Mouse (Mus musculus) liver, embryonic 14.5 days (tissue): ENCODE measurements around the gene Traf1. TPM values are rescaled to one million over a fixed set of nuclear protein-coding genes. Genes with fewer than 3 reads are reported as not detected.

ENCODE experiments used
- ATAC-seq: fragments of 200-750 bp; cut with Nextera tagmentation; 2 replicates; pipeline ENCODE4 v1.8.0; 2017; ENCODE audit warnings: moderate number of reproducible peaks, mild to moderate bottlenecking, moderate library complexity; ENCODE audit not compliant: insufficient read depth
- DNase-seq, 3 experiments: peaks; one replicate each; pipeline ENCODE4 v3.0.0-alpha.2; 2012 to 2013; ENCODE audit warnings: low read depth in 3 of 3, low spot score in 3 of 3
- H3K27ac ChIP-seq: fragments of 300-500 bp; sonication (generic); 2 replicates; pipeline ENCODE4 v1.5.1; 2014; ENCODE audit warnings: moderate library complexity, mild to moderate bottlenecking, control low read depth, inconsistent platforms
- H3K27me3 ChIP-seq: fragments of 300-500 bp; sonication (generic); 2 replicates; pipeline ENCODE4 v1.6.1; 2014; ENCODE audit warnings: mild to moderate bottlenecking, low read length, moderate library complexity; ENCODE audit not compliant: control insufficient read depth, insufficient read depth
- H3K36me3 ChIP-seq: fragments of 300-500 bp; sonication (generic); replicated peaks from 2 replicates; pipeline ENCODE4 v1.6.1; 2014; ENCODE audit warnings: low read depth; ENCODE audit not compliant: control insufficient read depth, insufficient read depth
- H3K4me1 ChIP-seq, 2 experiments: fragments of 200-500 bp in 1 of 2; fragments of 300-500 bp in 1 of 2; sonication (generic) in 1 of 2; replicated peaks; 2 replicates each; pipeline ENCODE4 v1.6.1; 2012 to 2014; ENCODE audit warnings: antibody characterized with exemption in 1 of 2, inconsistent platforms in 1 of 2, low read length in 1 of 2; ENCODE audit not compliant: control insufficient read depth in 2 of 2, insufficient read depth in 2 of 2
- H3K4me2 ChIP-seq: fragments of 300-500 bp; sonication (generic); 2 replicates; pipeline ENCODE4 v1.6.1; 2014; ENCODE audit warnings: low read depth, mild to moderate bottlenecking, control low read depth, moderate library complexity
- H3K4me3 ChIP-seq, 2 experiments: fragments of 200-500 bp in 1 of 2; fragments of 300-500 bp in 1 of 2; sonication (generic) in 1 of 2; 2 replicates each; pipeline ENCODE4 v1.5.1; 2012 to 2014; ENCODE audit warnings: low read depth in 2 of 2, low read length in 2 of 2, mild to moderate bottlenecking in 2 of 2, control low read depth in 1 of 2, inconsistent platforms in 1 of 2, moderate library complexity in 1 of 2; ENCODE audit not compliant: insufficient read depth in 1 of 2
- H3K9ac ChIP-seq: fragments of 300-500 bp; sonication (generic); replicated peaks from 2 replicates; pipeline ENCODE4 v1.6.1; 2014; ENCODE audit warnings: mild to moderate bottlenecking, control low read depth, moderate library complexity
- H3K9me3 ChIP-seq: fragments of 300-500 bp; sonication (generic); 2 replicates; pipeline ENCODE4 v1.6.1; 2016; ENCODE audit warnings: low read length, mixed read lengths; ENCODE audit not compliant: control insufficient read depth
- CTCF ChIP-seq: IDR thresholded peaks from 2 replicates; pipeline ENCODE4 v1.5.1; 2016; ENCODE audit warnings: antibody characterized with exemption, low read depth, control low read depth
- EP300 ChIP-seq: IDR thresholded peaks from 2 replicates; pipeline ENCODE4 v1.6.1; 2016; ENCODE audit warnings: antibody characterized with exemption, low read depth
- WGBS: fragments of 180-500 bp; shearing (Covaris S2); extraction: QIAGEN DNeasy Blood & Tissue Kit; methylation state at CpG from one replicate; pipeline ENCODE4 v1.1.7; 2014; ENCODE audit not compliant: insufficient replicate concordance; 5-methylcytosine and 5-hydroxymethylcytosine counted together
- polyA plus RNA-seq, 2 experiments: library from polyadenylated mRNA; depleted of rRNA in 1 of 2; stranded (reverse) in 1 of 2; unstranded in 1 of 2; fragments of >200 nt; fragmentation: Nextera tagmentation in 1 of 2; extraction: Ambion mirVana in 1 of 2; gene quantifications; 2 replicates each; pipeline versions ENCODE4 v1.2.1 to v1.2.3; 2012 to 2014

Traf1 gene
- polyA plus RNA-seq, 2 experiments, result 0.07 TPM; not detected in 1

DNA sequence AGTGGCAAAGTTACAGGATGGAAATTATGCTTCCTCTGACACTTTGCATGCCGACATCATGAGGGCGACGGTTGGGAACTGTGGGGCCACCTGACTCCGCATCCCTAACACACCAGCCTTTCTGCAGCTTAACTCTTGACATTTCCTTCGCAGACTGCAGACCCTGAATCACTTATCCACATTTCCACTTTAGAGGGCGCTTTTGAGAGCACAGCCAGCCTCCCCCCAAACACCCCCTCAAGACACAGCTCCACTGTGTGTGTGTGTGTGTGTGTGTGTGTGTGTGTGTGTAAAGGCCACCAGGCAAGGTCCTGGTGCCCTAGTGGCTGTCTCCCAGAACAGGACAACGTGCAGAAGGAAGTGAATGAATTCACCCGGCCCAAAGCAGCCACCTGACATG lies 4.2 kb upstream of the Traf1 start:
- H3K36me3 ChIP-seq, result no peaks in the 10 kb centered on the region
- H3K27ac ChIP-seq, result no peak overlapping the region
- H3K9ac ChIP-seq, result no peak overlapping the region
- H3K4me2 ChIP-seq, result no peak overlapping the region; the same call in 1 of the 2 replicates
- H3K27me3 ChIP-seq, result no peaks in the 10 kb centered on the region
- H3K9me3 ChIP-seq, result no peaks in the 10 kb centered on the region
- ATAC-seq (no peak), DNase-seq (no peak)
- peaks cover 2 to 13% of the 10 kb centered on the region in 2 experiments; a peak in 2 of 4 replicates for H3K4me1 ChIP-seq
- 74% methylated on average over 8 of the region's 8 CpGs for WGBS
- TF ChIP-seq EP300 (no peak), CTCF (no peak)
- no peak overlapping the region for H3K4me3 ChIP-seq

DNA sequence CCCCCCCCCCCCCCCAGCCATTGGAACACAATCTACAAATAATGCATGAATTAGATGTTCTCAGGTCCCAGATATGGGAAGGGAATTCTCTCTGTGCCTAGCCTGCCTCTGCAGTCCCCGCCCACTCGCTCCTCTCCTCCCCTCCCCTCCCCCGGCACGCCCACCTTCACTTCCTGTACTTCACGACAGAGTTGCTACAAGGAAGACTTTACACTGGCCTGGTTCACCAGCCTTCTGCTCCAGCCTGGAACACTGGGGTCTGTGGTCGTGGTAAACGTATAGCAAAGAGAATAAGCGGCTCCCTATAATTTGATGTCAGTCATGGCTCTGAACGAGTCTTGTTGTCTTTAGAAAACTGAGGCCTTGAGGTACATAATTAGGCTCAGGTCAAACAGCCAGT lies 3.7 kb upstream of the Traf1 start:
- TF ChIP-seq CTCF (no peak), EP300 (no peak)
- Histone ChIP-seq H3K36me3 (no peaks in the 10 kb centered on the region), H3K4me2 (peak overlapping the region; percentile 22; the same call in 1 of the 2 replicates), H3K4me3 (no peak overlapping the region), H3K9me3 (no peaks in the 10 kb centered on the region), H3K9ac (no peak overlapping the region), H3K4me1 (peaks cover 2 to 13% of the 10 kb centered on the region in 2 experiments; a peak in 2 of 4 replicates), H3K27ac (no peak overlapping the region), H3K27me3 (no peaks in the 10 kb centered on the region)
- ATAC-seq (no peak), DNase-seq (no peak)
- WGBS, result 21% methylated on average over 8 of the region's 9 CpGs

DNA sequence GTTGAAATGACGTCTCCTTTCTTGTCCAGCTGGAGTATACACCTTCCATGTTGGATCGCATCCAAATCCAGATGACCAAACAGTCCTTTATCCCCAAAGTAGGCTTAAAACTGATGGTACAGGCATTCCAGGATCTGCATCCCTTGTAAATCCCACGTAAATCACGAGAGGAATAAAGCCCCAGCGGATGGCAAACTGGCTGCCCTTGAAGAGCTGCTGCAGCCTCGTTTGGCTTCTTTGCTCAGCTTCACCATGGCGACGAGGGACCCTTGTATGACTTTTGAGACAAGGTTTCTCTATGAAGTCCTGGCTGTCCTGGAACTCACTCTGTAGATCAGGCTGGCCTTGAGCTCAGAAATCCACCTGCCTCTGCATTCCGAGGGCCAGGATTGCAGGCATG lies 3.1 kb upstream of the Traf1 start:
- Histone ChIP-seq H3K4me1 (peaks cover 2 to 13% of the 10 kb centered on the region in 2 experiments; a peak in 2 of 4 replicates), H3K9me3 (no peaks in the 10 kb centered on the region), H3K4me3 (no peak overlapping the region), H3K9ac (no peak overlapping the region), H3K4me2 (no peak overlapping the region), H3K36me3 (no peaks in the 10 kb centered on the region), H3K27me3 (no peaks in the 10 kb centered on the region), H3K27ac (no peak overlapping the region)
- TF ChIP-seq EP300 (no peak), CTCF (no peak)
- WGBS, result 66% methylated on average over 9 of the region's 9 CpGs
- no peak for DNase-seq
- ATAC-seq, result no peak

DNA sequence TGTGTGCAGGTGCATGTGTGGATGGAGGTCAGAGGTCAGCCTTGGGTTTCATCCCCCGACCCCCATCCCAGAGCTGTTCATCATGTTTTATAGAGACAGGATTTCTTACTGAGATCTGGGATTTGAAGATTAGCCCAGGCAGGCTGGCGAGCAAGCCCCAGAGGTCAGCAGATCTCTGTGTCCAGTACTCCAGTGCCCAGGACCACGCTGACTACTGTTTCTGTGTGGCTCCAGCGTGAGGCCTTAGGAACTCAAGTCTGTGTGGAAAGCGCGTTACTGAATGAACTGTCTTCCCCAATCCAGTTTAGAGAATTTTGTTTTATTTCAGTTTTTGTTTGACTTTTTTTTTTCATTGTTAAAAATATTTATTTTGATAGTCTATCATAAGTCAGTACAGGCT lies 2.7 kb upstream of the Traf1 start:
- DNase-seq, result no peak
- H3K9me3 ChIP-seq, result no peaks in the 10 kb centered on the region
- ATAC-seq, result no peak
- no peak overlapping the region for H3K9ac ChIP-seq
- H3K4me3 ChIP-seq, result no peak overlapping the region
- H3K36me3 ChIP-seq, result no peaks in the 10 kb centered on the region
- H3K27me3 ChIP-seq, result no peaks in the 10 kb centered on the region
- H3K27ac ChIP-seq, result no peak overlapping the region
- H3K4me1 ChIP-seq, result peaks cover 2 to 13% of the 10 kb centered on the region in 2 experiments; a peak in 2 of 4 replicates
- 73% methylated on average over 6 of the region's 6 CpGs for WGBS
- TF ChIP-seq EP300 (no peak), CTCF (no peak)
- H3K4me2 ChIP-seq, result no peak overlapping the region

DNA sequence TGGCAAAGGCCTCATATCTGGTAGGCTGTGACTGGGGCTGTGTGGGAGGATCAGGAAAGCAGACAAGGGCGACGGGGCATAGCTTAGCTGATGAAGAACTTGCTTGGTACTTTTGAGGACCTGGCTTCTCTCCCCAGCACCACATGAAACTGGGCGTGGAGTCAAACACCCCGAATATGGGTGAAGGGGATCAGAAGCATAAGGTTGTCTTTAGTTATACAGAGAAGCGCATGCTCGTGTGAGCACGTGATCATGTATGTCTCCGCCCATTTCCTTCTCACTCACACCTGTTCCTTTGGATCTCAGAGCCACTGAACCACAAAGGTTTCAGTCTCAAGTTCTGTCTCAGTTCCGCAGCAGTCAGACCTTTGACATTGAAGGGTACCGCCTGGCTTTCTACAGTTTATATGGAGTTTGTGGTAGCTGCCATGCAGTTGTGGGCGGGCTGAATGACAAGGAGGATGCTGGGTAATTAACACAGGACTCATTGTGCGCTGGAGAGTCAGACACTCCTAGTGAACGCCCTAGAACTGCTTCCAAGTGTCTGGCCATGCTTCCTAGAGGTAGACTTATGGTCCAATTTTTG lies 1.9 kb upstream of the Traf1 start:
- Histone ChIP-seq H3K9me3 (no peaks in the 10 kb centered on the region), H3K9ac (no peak overlapping the region), H3K4me3 (no peak overlapping the region), H3K27ac (no peak overlapping the region), H3K4me2 (no peak overlapping the region), H3K36me3 (no peaks in the 10 kb centered on the region), H3K4me1 (peaks cover 2 to 13% of the 10 kb centered on the region in 2 experiments; a peak in 2 of 4 replicates), H3K27me3 (no peaks in the 10 kb centered on the region)
- ATAC-seq, result no peak
- no peak for TF ChIP-seq EP300
- TF ChIP-seq CTCF, result no peak
- DNase-seq, result no peak
- 58% methylated on average over 13 of the region's 13 CpGs for WGBS
